ENCODE assay signal across 25 mouse cellular contexts in the genomic region with DNA sequence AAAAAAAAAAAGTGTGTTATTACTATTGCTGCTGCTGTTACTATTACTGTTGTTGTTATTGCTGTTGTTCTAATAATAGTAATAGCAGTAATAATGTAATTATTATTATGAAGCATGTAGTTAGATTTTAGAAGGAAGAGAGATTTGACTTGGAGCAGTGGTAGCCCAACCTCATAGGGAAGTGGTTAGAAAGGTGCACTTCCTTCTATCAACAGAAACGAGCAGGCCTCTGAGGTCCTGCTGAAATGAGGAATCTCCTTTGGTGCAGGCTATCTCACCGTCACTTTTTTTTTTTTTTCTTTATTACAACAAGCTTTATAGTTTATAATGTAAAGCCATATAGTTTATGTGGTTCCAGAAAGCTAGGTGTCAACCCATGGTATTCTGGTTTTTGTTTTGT. TPM values are rescaled to one million over a fixed set of nuclear protein-coding genes. Genes with fewer than 3 reads are reported as not detected.
DNase-seq lines count a peak whose midpoint lies in the region; ATAC-seq and TF ChIP-seq lines count a peak whose summit lies in the region.
"Had no signal": no experiment of that assay in that cellular context is flagged by ENCODE, and none has a peak within 500 bp of the region (broad histone marks: within the 10 kb centered on the region; RNA-seq: fewer than 3 reads in every experiment).

No protein-coding gene starts in this region.

- TF ChIP-seq CTCF in liver, adult 2 months (IDR thresholded peaks at IDR 0.05; ENCODE audit: low read depth, low read length), result no peak

- ATAC-seq in liver, embryonic 12.5 days, result no peak
- ATAC-seq in granulocyte monocyte progenitor cell, adult 5-6 weeks (replicated peaks; ENCODE audit: poor library complexity, severe bottlenecking), result peak; percentile 84
- ATAC-seq in megakaryocyte progenitor cell, adult 5-6 weeks (replicated peaks; ENCODE audit: poor library complexity), result peak; percentile 83
- ATAC-seq in forebrain, embryonic 12.5 days (ENCODE audit: low FRiP score), result no peak
- ATAC-seq: activated CD4-positive, CD25-positive, alpha-beta regulatory T cell, adult 4 months; forebrain, embryonic 15.5 days had no signal

- 0 out of 2 replicates have a peak, but pooled peaks cover 2% of the 10 kb centered on the region for H3K4me1 ChIP-seq in liver, adult 2 months (ENCODE audit: control insufficient read depth, insufficient read depth, low read length)
- peaks cover 10% of the 10 kb centered on the region; the same call in 1 of the 2 replicates for H3K4me1 ChIP-seq in liver, embryonic 12.5 days
- H3K4me1 ChIP-seq in forebrain, embryonic 12.5 days, result peaks cover 10% of the 10 kb centered on the region

- 78% methylated on average over 2 of the region's 2 CpGs for WGBS in liver, adult 2 months
- WGBS in liver, embryonic 12.5 days (ENCODE audit: insufficient replicate concordance), result 15% methylated on average over 2 of the region's 2 CpGs
- 85% methylated on average over 2 of the region's 2 CpGs for WGBS in forebrain, embryonic 12.5 days

- no peak for TF ChIP-seq POLR2A in liver, adult 2 months (IDR thresholded peaks at IDR 0.05; ENCODE audit: extremely low read depth, insufficient read depth, low read length)

- H3K79me2 ChIP-seq in liver, adult 2 months (ENCODE audit: control insufficient read depth, insufficient read depth, low read length), result no peaks in the 10 kb centered on the region

- DNase-seq in liver, adult 2 months (ENCODE audit: extremely low read depth, low read depth, low spot score), result peak; percentile 10
- DNase-seq in left cerebral cortex, adult 11 months (ENCODE audit: low spot score), result no peak
- no peak for DNase-seq in kidney, postnatal 36 days
- DNase-seq in kidney, adult 18-20 months, result no peak
- DNase-seq: adrenal gland, adult 8-10 months; adrenal gland, postnatal 25 days; B cell, adult 2 months; cerebellum, adult 18-20 months; cerebellum, adult 9-10 months; cerebellum, postnatal 14 days; gastrocnemius, postnatal 36 days; heart, adult 11 months; heart, postnatal 36 days had no signal

- H3K4me2 ChIP-seq in liver, embryonic 12.5 days, result no peak overlapping the region
- no peak overlapping the region for H3K4me2 ChIP-seq in forebrain, embryonic 12.5 days
- H3K4me2 ChIP-seq: embryonic facial prominence, embryonic 12.5 days; embryonic facial prominence, embryonic 15.5 days; forebrain, embryonic 15.5 days; heart, embryonic 11.5 days; hindbrain, embryonic 12.5 days; hindbrain, embryonic 15.5 days had no signal

- no peaks in the 10 kb centered on the region for H3K27me3 ChIP-seq in liver, adult 2 months (ENCODE audit: control insufficient read depth, insufficient read depth, low read length)
- H3K27me3 ChIP-seq in liver, embryonic 12.5 days (replicated peaks), result no peaks in the 10 kb centered on the region
- H3K27me3 ChIP-seq in forebrain, embryonic 12.5 days, result no peaks in the 10 kb centered on the region
- H3K27me3 ChIP-seq: embryonic facial prominence, embryonic 12.5 days; embryonic facial prominence, embryonic 15.5 days; forebrain, embryonic 15.5 days; hindbrain, embryonic 12.5 days; hindbrain, embryonic 15.5 days had no signal

- H3K9me3 ChIP-seq in liver, embryonic 12.5 days (replicated peaks), result no peaks in the 10 kb centered on the region
- H3K9me3 ChIP-seq in forebrain, embryonic 12.5 days, result no peaks in the 10 kb centered on the region
- H3K9me3 ChIP-seq: embryonic facial prominence, embryonic 12.5 days; embryonic facial prominence, embryonic 15.5 days; forebrain, embryonic 15.5 days; hindbrain, embryonic 12.5 days; hindbrain, embryonic 15.5 days had no signal

- H3K9ac ChIP-seq in liver, adult 2 months (ENCODE audit: low read depth, low read length), result no peak overlapping the region
- no peak overlapping the region for H3K9ac ChIP-seq in liver, embryonic 12.5 days
- H3K9ac ChIP-seq in forebrain, embryonic 12.5 days, result no peak overlapping the region
- H3K9ac ChIP-seq: embryonic facial prominence, embryonic 12.5 days; embryonic facial prominence, embryonic 15.5 days; forebrain, embryonic 15.5 days; hindbrain, embryonic 12.5 days; hindbrain, embryonic 15.5 days had no signal

- H3K4me3 ChIP-seq in liver, adult 2 months (ENCODE audit: insufficient read depth, low read depth, low read length), result no peak overlapping the region
- no peak overlapping the region for H3K4me3 ChIP-seq in liver, embryonic 12.5 days
- H3K4me3 ChIP-seq in forebrain, embryonic 12.5 days (replicated peaks), result no peak overlapping the region
- H3K4me3 ChIP-seq: embryonic facial prominence, embryonic 12.5 days; embryonic facial prominence, embryonic 15.5 days; forebrain, embryonic 15.5 days; hindbrain, embryonic 12.5 days; hindbrain, embryonic 15.5 days had no signal

- no peaks in the 10 kb centered on the region for H3K36me3 ChIP-seq in liver, adult 2 months (ENCODE audit: control insufficient read depth, insufficient read depth, low read length)
- no peaks in the 10 kb centered on the region for H3K36me3 ChIP-seq in liver, embryonic 12.5 days
- no peaks in the 10 kb centered on the region for H3K36me3 ChIP-seq in forebrain, embryonic 12.5 days (replicated peaks)
- H3K36me3 ChIP-seq: embryonic facial prominence, embryonic 12.5 days; embryonic facial prominence, embryonic 15.5 days; forebrain, embryonic 15.5 days; hindbrain, embryonic 12.5 days; hindbrain, embryonic 15.5 days had no signal

- no peak overlapping the region for H3K27ac ChIP-seq in liver, adult 2 months (replicated peaks; ENCODE audit: insufficient read depth, low read depth, low read length)
- H3K27ac ChIP-seq in liver, embryonic 12.5 days, result no peak overlapping the region
- no peak overlapping the region for H3K27ac ChIP-seq in forebrain, embryonic 12.5 days
- H3K27ac ChIP-seq: embryonic facial prominence, embryonic 12.5 days; embryonic facial prominence, embryonic 15.5 days; forebrain, embryonic 15.5 days; hindbrain, embryonic 12.5 days; hindbrain, embryonic 15.5 days had no signal

RNA-seq across cellular contexts. Expression of a gene that starts 4.4 kb away (rescaled TPM):
- total RNA-seq in liver, adult 2 months (2014; rRNA removed), result 0.83 and 0.94 TPM in 2 replicates
- polyA plus RNA-seq in liver, adult 2 months (2012; rRNA removed), result 0.12 and 0.33 TPM in 2 replicates
- polyA plus RNA-seq in liver, embryonic 12.5 days (2016; fragmentation: Nextera tagmentation; extraction: Ambion mirVana), result 0.26 and 0.29 TPM in 2 replicates
- total RNA-seq in granulocyte monocyte progenitor cell, adult 5-6 weeks (2014; fragmentation: Nextera tagmentation), result 1.7 and 2.9 TPM in 2 replicates
- 0.21 and 2.0 TPM in 2 replicates for total RNA-seq in granulocyte monocyte progenitor cell, adult 5-6 weeks (2017)
- 0.72 and 1.3 TPM in 2 replicates for total RNA-seq in megakaryocyte progenitor cell, adult 5-6 weeks (2015)
- 0.21 and 0.51 TPM in 2 replicates for total RNA-seq in megakaryocyte progenitor cell, adult 5-6 weeks (2017)
- 0.15 and 0.17 TPM in 2 replicates for polyA plus RNA-seq in forebrain, embryonic 12.5 days (2016; fragmentation: Nextera tagmentation; extraction: Ambion mirVana)
- total RNA-seq: gastrocnemius, adult 8-10 months had no signal

Comparison
In these comparisons a context has a peak if more than half of its experiments do, and no peak if none do; other contexts are left out.
1. ATAC-seq: peak in granulocyte monocyte progenitor cell, adult 5-6 weeks (single experiment) and megakaryocyte progenitor cell, adult 5-6 weeks (single experiment); none in liver, embryonic 12.5 days (single experiment) and forebrain, embryonic 12.5 days (single experiment).